9 mouse cellular contexts compared by ENCODE assay signal in genomic region chr11:78097077-78097476, GRCm38 (mm10). TPM values are rescaled to one million over a fixed set of nuclear protein-coding genes. Genes with fewer than 3 reads are reported as not detected.
A peak's percentile ranks its signal among the peaks of the same experiment; 100 is the strongest.
DNase-seq lines count a peak whose midpoint lies in the region; ATAC-seq and TF ChIP-seq lines count a peak whose summit lies in the region.
"Had no signal": no experiment of that assay in that cellular context is flagged by ENCODE, and none has a peak within 500 bp of the region (broad histone marks: within the 10 kb centered on the region; RNA-seq: fewer than 3 reads in every experiment).

No protein-coding gene starts in this region.

- no peak for TF ChIP-seq EP300 in heart, postnatal 0 days (IDR thresholded peaks at IDR 0.05; ENCODE audit: low read depth)

- whole genome bisulfite sequencing in heart, postnatal 0 days, result 5% methylated on average over 3 of the region's 3 CpGs
- 48% methylated on average over 3 of the region's 3 CpGs for WGBS in embryonic facial prominence, embryonic 11.5 days
- 63% methylated on average over 3 of the region's 3 CpGs for WGBS in hindbrain, embryonic 13.5 days
- 52% methylated on average over 3 of the region's 3 CpGs for WGBS in midbrain, embryonic 15.5 days

- ATAC-seq in heart, postnatal 0 days (ENCODE audit: insufficient read depth, low read depth), result no peak
- ATAC-seq in embryonic facial prominence, embryonic 11.5 days (replicated peaks; ENCODE audit: insufficient number of reproducible peaks, low FRiP score, low TSS enrichment, low read depth), result no peak
- no peak for ATAC-seq in hindbrain, embryonic 13.5 days (ENCODE audit: low FRiP score)
- no peak for ATAC-seq in midbrain, embryonic 15.5 days (replicated peaks)
- no peak for ATAC-seq in monocyte, adult 5-6 weeks (replicated peaks; ENCODE audit: insufficient number of reproducible peaks, low FRiP score, low TSS enrichment, poor library complexity, severe bottlenecking)

- peaks cover 38% of the 10 kb centered on the region for H3K4me1 ChIP-seq in heart, postnatal 0 days (ENCODE audit: control insufficient read depth, insufficient read depth)
- peaks cover 3% of the 10 kb centered on the region; the same call in 1 of the 2 replicates for H3K4me1 ChIP-seq in embryonic facial prominence, embryonic 11.5 days (ENCODE audit: control insufficient read depth, insufficient read depth, low read length)
- peaks cover 37% of the 10 kb centered on the region for H3K4me1 ChIP-seq in hindbrain, embryonic 13.5 days (replicated peaks)
- peaks cover 35% of the 10 kb centered on the region for H3K4me1 ChIP-seq in midbrain, embryonic 15.5 days

- DNase-seq in heart, postnatal 0 days (ENCODE audit: low spot score), result no peak
- no peak for DNase-seq in heart, adult 11 months
- DNase-seq in embryonic facial prominence, embryonic 11.5 days (ENCODE audit: low spot score), result no peak
- DNase-seq in cerebellum, adult 18-20 months, result no peak
- no peak for DNase-seq in gastrocnemius, postnatal 25 days
- DNase-seq: adrenal gland, postnatal 36 days had no signal

- no peak for TF ChIP-seq CTCF in heart, postnatal 0 days (IDR thresholded peaks at IDR 0.05; ENCODE audit: low read depth)

- H3K9ac ChIP-seq in heart, postnatal 0 days (replicated peaks; ENCODE audit: low read depth, low read length), result peak overlapping the region; percentile 53
- no peak overlapping the region for H3K9ac ChIP-seq in embryonic facial prominence, embryonic 11.5 days (replicated peaks; ENCODE audit: low read length)
- peak overlapping the region; percentile 56; the same call in 1 of the 2 replicates for H3K9ac ChIP-seq in hindbrain, embryonic 13.5 days
- no peak overlapping the region for H3K9ac ChIP-seq in midbrain, embryonic 15.5 days

- H3K27ac ChIP-seq in heart, postnatal 0 days (ENCODE audit: low read depth), result peak overlapping the region; percentile 76
- H3K27ac ChIP-seq in embryonic facial prominence, embryonic 11.5 days (replicated peaks; ENCODE audit: low read depth, low read length), result no peak overlapping the region
- H3K27ac ChIP-seq in hindbrain, embryonic 13.5 days, result no peak overlapping the region
- no peak overlapping the region for H3K27ac ChIP-seq in midbrain, embryonic 15.5 days

- no peaks in the 10 kb centered on the region for H3K36me3 ChIP-seq in heart, postnatal 0 days (replicated peaks; ENCODE audit: control insufficient read depth, insufficient read depth, low read length)
- no peaks in the 10 kb centered on the region for H3K36me3 ChIP-seq in embryonic facial prominence, embryonic 11.5 days (replicated peaks; ENCODE audit: control insufficient read depth, insufficient read depth, low read depth, low read length)
- peaks cover 11% of the 10 kb centered on the region for H3K36me3 ChIP-seq in hindbrain, embryonic 13.5 days
- H3K36me3 ChIP-seq in midbrain, embryonic 15.5 days (replicated peaks), result no peaks in the 10 kb centered on the region

- peak overlapping the region; percentile 43 for H3K4me3 ChIP-seq in heart, postnatal 0 days (ENCODE audit: low read depth, low read length)
- H3K4me3 ChIP-seq in embryonic facial prominence, embryonic 11.5 days (ENCODE audit: low read depth, low read length), result no peak overlapping the region
- H3K4me3 ChIP-seq in hindbrain, embryonic 13.5 days, result peak overlapping the region; percentile 22
- H3K4me3 ChIP-seq in midbrain, embryonic 15.5 days, result no peak overlapping the region

- peak overlapping the region; percentile 83 for H3K4me2 ChIP-seq in heart, postnatal 0 days (ENCODE audit: low read depth, low read length)
- peak overlapping the region; percentile 1; the same call in 1 of the 2 replicates for H3K4me2 ChIP-seq in embryonic facial prominence, embryonic 11.5 days (ENCODE audit: low read depth, low read length)
- peak overlapping the region; percentile 80 for H3K4me2 ChIP-seq in hindbrain, embryonic 13.5 days
- peak overlapping the region; percentile 29 for H3K4me2 ChIP-seq in midbrain, embryonic 15.5 days

- no peaks in the 10 kb centered on the region for H3K27me3 ChIP-seq in heart, postnatal 0 days (ENCODE audit: control insufficient read depth, insufficient read depth, low read length)
- H3K27me3 ChIP-seq in embryonic facial prominence, embryonic 11.5 days (ENCODE audit: control insufficient read depth, insufficient read depth, low read length), result no peaks in the 10 kb centered on the region
- H3K27me3 ChIP-seq in hindbrain, embryonic 13.5 days, result no peaks in the 10 kb centered on the region
- no peaks in the 10 kb centered on the region for H3K27me3 ChIP-seq in midbrain, embryonic 15.5 days (replicated peaks)

- no peaks in the 10 kb centered on the region for H3K9me3 ChIP-seq in heart, postnatal 0 days (replicated peaks; ENCODE audit: control insufficient read depth, low read length)
- H3K9me3 ChIP-seq in embryonic facial prominence, embryonic 11.5 days (replicated peaks; ENCODE audit: control insufficient read depth, low read length), result no peaks in the 10 kb centered on the region
- H3K9me3 ChIP-seq in hindbrain, embryonic 13.5 days, result no peaks in the 10 kb centered on the region
- no peaks in the 10 kb centered on the region for H3K9me3 ChIP-seq in midbrain, embryonic 15.5 days

RNA-seq across cellular contexts. Expression of gene Fam222b, which starts 2.6 kb away (rescaled TPM):
- 10.8 and 24.6 TPM in 2 replicates for total RNA-seq in heart, postnatal 0 days (2014; rRNA removed; ENCODE audit: low replicate concordance)
- polyA plus RNA-seq in heart, postnatal 0 days (2015; fragmentation: Nextera tagmentation; extraction: Ambion mirVana), result 11.1 TPM in 2 replicates
- polyA plus RNA-seq in embryonic facial prominence, embryonic 11.5 days (2014; fragmentation: Nextera tagmentation; extraction: Ambion mirVana), result 19.0 and 22.8 TPM in 2 replicates
- polyA plus RNA-seq in hindbrain, embryonic 13.5 days (2015; fragmentation: Nextera tagmentation; extraction: Ambion mirVana), result 28.2 and 31.4 TPM in 2 replicates
- 33.0 and 33.4 TPM in 2 replicates for polyA plus RNA-seq in midbrain, embryonic 15.5 days (2015; fragmentation: Nextera tagmentation; extraction: Ambion mirVana)
- total RNA-seq in gastrocnemius, postnatal 25 days (2021), result 1 to 10 TPM; 5.4 to 5.8 TPM
- total RNA-seq in monocyte, adult 5-6 weeks (2017), result 3.6 to 7.9 TPM (median 4.4 TPM) in 3 replicates

RNA-seq across cellular contexts. Expression of gene Eral1, which starts 16.9 kb away (rescaled TPM):
- total RNA-seq in heart, postnatal 0 days (2014; rRNA removed; ENCODE audit: low replicate concordance), result 33.5 and 40.8 TPM in 2 replicates
- 19.7 TPM in 2 replicates for polyA plus RNA-seq in heart, postnatal 0 days (2015; fragmentation: Nextera tagmentation; extraction: Ambion mirVana)
- polyA plus RNA-seq in embryonic facial prominence, embryonic 11.5 days (2014; fragmentation: Nextera tagmentation; extraction: Ambion mirVana), result 37.5 and 44.6 TPM in 2 replicates
- 31.5 and 32.0 TPM in 2 replicates for polyA plus RNA-seq in hindbrain, embryonic 13.5 days (2015; fragmentation: Nextera tagmentation; extraction: Ambion mirVana)
- polyA plus RNA-seq in midbrain, embryonic 15.5 days (2015; fragmentation: Nextera tagmentation; extraction: Ambion mirVana), result 31.7 and 33.5 TPM in 2 replicates
- 10 to 100 TPM; 19.3 to 20.6 TPM for total RNA-seq in gastrocnemius, postnatal 25 days (2021)
- total RNA-seq in monocyte, adult 5-6 weeks (2017), result 7.1 to 17.9 TPM (median 16.5 TPM) in 3 replicates

RNA-seq across cellular contexts. Expression of gene Flot2, which starts 59.3 kb away (rescaled TPM):
- total RNA-seq in heart, postnatal 0 days (2014; rRNA removed; ENCODE audit: low replicate concordance), result 77.9 and 111 TPM in 2 replicates
- polyA plus RNA-seq in heart, postnatal 0 days (2015; fragmentation: Nextera tagmentation; extraction: Ambion mirVana), result 91.3 and 95.0 TPM in 2 replicates
- 40.4 and 45.7 TPM in 2 replicates for polyA plus RNA-seq in embryonic facial prominence, embryonic 11.5 days (2014; fragmentation: Nextera tagmentation; extraction: Ambion mirVana)
- polyA plus RNA-seq in hindbrain, embryonic 13.5 days (2015; fragmentation: Nextera tagmentation; extraction: Ambion mirVana), result 80.5 and 86.4 TPM in 2 replicates
- 76.7 and 80.4 TPM in 2 replicates for polyA plus RNA-seq in midbrain, embryonic 15.5 days (2015; fragmentation: Nextera tagmentation; extraction: Ambion mirVana)
- total RNA-seq in gastrocnemius, postnatal 25 days (2021), result 10 to 100 TPM; 54.8 to 55.7 TPM
- 18.5 to 34.4 TPM (median 28.9 TPM) in 3 replicates for total RNA-seq in monocyte, adult 5-6 weeks (2017)

Comparison
In these comparisons a context has a peak if more than half of its experiments do, and no peak if none do; other contexts are left out.
1. H3K4me2 ChIP-seq: peak in every context shown above with its lines; median percentile 83 in heart, postnatal 0 days; 80 in hindbrain, embryonic 13.5 days; 29 in midbrain, embryonic 15.5 days; 1 in embryonic facial prominence, embryonic 11.5 days.
2. H3K4me3 ChIP-seq: peak in heart, postnatal 0 days (single experiment) and hindbrain, embryonic 13.5 days (single experiment); none in embryonic facial prominence, embryonic 11.5 days (single experiment) and midbrain, embryonic 15.5 days (single experiment).
3. H3K9ac ChIP-seq: peak in heart, postnatal 0 days (single experiment) and hindbrain, embryonic 13.5 days (single experiment); none in embryonic facial prominence, embryonic 11.5 days (single experiment) and midbrain, embryonic 15.5 days (single experiment).